Mouse (Mus musculus): ENCODE results near the gene Stpg3. TPM values are rescaled to one million over a fixed set of nuclear protein-coding genes. Genes with fewer than 3 reads are reported as not detected.
A peak's percentile ranks its signal among the peaks of the same experiment; 100 is the strongest.

The Stpg3 gene
- polyA plus RNA-seq, 1 experiment from 2014 or later: not detected

DNA sequence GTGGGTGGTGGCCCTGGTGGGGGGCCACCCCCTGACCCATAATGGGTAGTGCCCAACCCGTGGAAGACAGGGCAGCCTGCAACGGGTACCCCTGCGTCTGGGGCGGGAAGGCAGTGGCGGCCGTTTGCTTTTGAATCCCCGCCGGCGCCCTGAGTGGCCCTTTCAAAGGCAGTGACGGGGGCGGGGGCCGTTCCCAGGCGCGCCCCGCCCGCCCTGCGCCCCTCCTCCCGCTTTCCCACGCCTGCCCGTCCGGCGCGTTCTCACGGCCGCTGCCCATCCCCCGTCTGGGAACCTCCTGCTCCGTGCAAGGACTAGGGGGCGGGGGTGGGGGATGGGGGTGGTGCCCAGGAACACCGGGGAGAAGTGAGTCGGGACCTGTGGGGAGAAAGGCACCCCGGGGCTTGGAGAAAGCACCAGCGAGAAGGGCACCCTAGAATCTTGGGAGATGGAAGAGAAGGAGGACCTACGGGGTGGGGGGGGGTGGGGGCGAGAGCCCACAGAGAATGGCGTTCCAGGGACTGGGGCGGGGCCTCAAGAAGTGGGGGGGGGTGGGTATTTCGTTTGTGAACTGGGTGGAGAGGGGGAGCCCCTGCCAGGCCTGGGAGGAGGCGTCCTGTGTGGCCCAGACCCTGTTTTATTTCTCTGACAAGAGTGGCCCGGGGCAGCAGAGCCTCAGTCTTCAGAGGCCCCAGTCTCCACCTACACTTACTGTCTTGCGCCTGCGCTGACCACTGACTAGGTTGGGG, 46.3 kb downstream of the Stpg3 start:
- H3K4me2 ChIP-seq (replicated peaks): peak overlapping the region; percentile 74
- H3K4me1 ChIP-seq: peaks cover 57% of the 10 kb centered on the region
- H3K36me3 ChIP-seq: no peaks in the 10 kb centered on the region
- H3K27ac ChIP-seq (replicated peaks): peak overlapping the region; percentile 87
- H3K27me3 ChIP-seq: peaks cover 6% of the 10 kb centered on the region
- peak overlapping the region; percentile 59 for H3K9ac ChIP-seq (replicated peaks)
- peak overlapping the region; percentile 45 for H3K4me3 ChIP-seq
- ATAC-seq (ENCODE audit: low FRiP score, low read depth): peak; percentile 86
- H3K9me3 ChIP-seq: no peaks in the 10 kb centered on the region
- WGBS: under 1% methylated on average over 24 of the region's 41 CpGs

DNA sequence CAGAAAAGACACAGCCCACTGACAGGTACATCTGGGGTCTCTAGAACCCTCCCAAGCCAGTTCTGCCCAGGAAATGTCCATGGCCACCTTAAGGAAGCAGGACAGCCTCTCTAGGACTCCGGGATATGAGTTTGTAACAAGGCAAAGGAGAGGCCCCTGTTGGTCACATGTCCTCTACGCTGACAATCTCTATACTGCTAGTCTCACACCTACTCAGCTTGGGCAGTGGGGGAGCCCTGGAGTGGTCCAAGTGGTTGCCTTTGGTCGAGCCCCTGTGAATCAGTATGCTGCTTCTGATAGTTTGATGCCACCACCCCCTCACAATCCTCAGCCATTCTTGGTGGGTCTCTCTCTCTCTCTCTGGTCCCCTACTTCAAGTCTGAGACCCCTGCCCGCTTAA, 47.0 kb downstream of the Stpg3 start:
- Histone ChIP-seq H3K36me3 (no peaks in the 10 kb centered on the region), H3K27ac (replicated peaks) (peak overlapping the region; percentile 87), H3K4me1 (peaks cover 56% of the 10 kb centered on the region), H3K9me3 (no peaks in the 10 kb centered on the region), H3K4me3 (peak overlapping the region; percentile 45), H3K27me3 (peaks cover 8% of the 10 kb centered on the region), H3K4me2 (replicated peaks) (peak overlapping the region; percentile 74), H3K9ac (replicated peaks) (peak overlapping the region; percentile 59)
- no peak; the same call in 1 of the 2 replicates for ATAC-seq (ENCODE audit: low FRiP score, low read depth)
- WGBS: 13% methylated on average over 4 of the region's 4 CpGs

Other genes starting within 250 kb of the Stpg3 start
- gene Mrpl41, start 239.5 kb downstream of the Stpg3 start, polyA plus RNA-seq (2016; fragmentation: Nextera tagmentation; extraction: Ambion mirVana): 140 TPM in 2 replicates
- gene Pnpla7, start 238.6 kb downstream of the Stpg3 start, polyA plus RNA-seq (2016; fragmentation: Nextera tagmentation; extraction: Ambion mirVana): 3.6 and 5.5 TPM in 2 replicates
- 102 and 104 TPM in 2 replicates for gene Nsmf, start 160.3 kb downstream of the Stpg3 start, polyA plus RNA-seq (2016; fragmentation: Nextera tagmentation; extraction: Ambion mirVana)
- not detected in 2 replicates for gene Entpd8, start 134.3 kb downstream of the Stpg3 start, polyA plus RNA-seq (2016; fragmentation: Nextera tagmentation; extraction: Ambion mirVana)
- gene Noxa1, start 119.5 kb downstream of the Stpg3 start, polyA plus RNA-seq (2016; fragmentation: Nextera tagmentation; extraction: Ambion mirVana): not detected in 2 replicates
- 91.2 and 92.1 TPM in 2 replicates for gene Nrarp, start 33.9 kb downstream of the Stpg3 start, polyA plus RNA-seq (2016; fragmentation: Nextera tagmentation; extraction: Ambion mirVana)
- 1.4 and 1.6 TPM in 2 replicates for gene Tor4a, start 17.8 kb downstream of the Stpg3 start, polyA plus RNA-seq (2016; fragmentation: Nextera tagmentation; extraction: Ambion mirVana)
- gene Nelfb, start 3.1 kb downstream of the Stpg3 start, polyA plus RNA-seq (2016; fragmentation: Nextera tagmentation; extraction: Ambion mirVana): 118 and 123 TPM in 2 replicates
- 0.21 and 1.6 TPM in 2 replicates for gene Fam166a, start 4.1 kb upstream of the Stpg3 start, polyA plus RNA-seq (2016; fragmentation: Nextera tagmentation; extraction: Ambion mirVana)
- 460 and 476 TPM in 2 replicates for gene Tubb4b, start 10.1 kb upstream of the Stpg3 start, polyA plus RNA-seq (2016; fragmentation: Nextera tagmentation; extraction: Ambion mirVana)
- gene Slc34a3, start 19.7 kb upstream of the Stpg3 start, polyA plus RNA-seq (2016; fragmentation: Nextera tagmentation; extraction: Ambion mirVana): not detected in 2 replicates
- not detected in 2 replicates for gene Rnf224, start 22.1 kb upstream of the Stpg3 start, polyA plus RNA-seq (2016; fragmentation: Nextera tagmentation; extraction: Ambion mirVana)
- gene Rnf208, start 27.6 kb upstream of the Stpg3 start, polyA plus RNA-seq (2016; fragmentation: Nextera tagmentation; extraction: Ambion mirVana): 31.9 and 35.3 TPM in 2 replicates
- gene Cysrt1, start 27.8 kb upstream of the Stpg3 start, polyA plus RNA-seq (2016; fragmentation: Nextera tagmentation; extraction: Ambion mirVana): not detected in 2 replicates
- gene AL732309.1, start 32.2 kb upstream of the Stpg3 start, polyA plus RNA-seq (2016; fragmentation: Nextera tagmentation; extraction: Ambion mirVana): 5.1 and 5.2 TPM in 2 replicates
- gene Tmem203, start 40.8 kb upstream of the Stpg3 start, polyA plus RNA-seq (2016; fragmentation: Nextera tagmentation; extraction: Ambion mirVana): 20.6 and 23.6 TPM in 2 replicates
- 10.1 and 10.2 TPM in 2 replicates for gene Tprn, start 48.0 kb upstream of the Stpg3 start, polyA plus RNA-seq (2016; fragmentation: Nextera tagmentation; extraction: Ambion mirVana)
- 210 and 216 TPM in 2 replicates for gene Ssna1, start 57.8 kb upstream of the Stpg3 start, polyA plus RNA-seq (2016; fragmentation: Nextera tagmentation; extraction: Ambion mirVana)
- 143 and 144 TPM in 2 replicates for gene Anapc2, start 57.8 kb upstream of the Stpg3 start, polyA plus RNA-seq (2016; fragmentation: Nextera tagmentation; extraction: Ambion mirVana)
- not detected in 2 replicates for gene Tmem210, start 73.5 kb upstream of the Stpg3 start, polyA plus RNA-seq (2016; fragmentation: Nextera tagmentation; extraction: Ambion mirVana)
- gene Lrrc26, start 75.3 kb upstream of the Stpg3 start, polyA plus RNA-seq (2016; fragmentation: Nextera tagmentation; extraction: Ambion mirVana): not detected in 2 replicates
- gene Grin1, start 104.5 kb upstream of the Stpg3 start, polyA plus RNA-seq (2016; fragmentation: Nextera tagmentation; extraction: Ambion mirVana): 6.1 and 8.2 TPM in 2 replicates
- 72.2 and 72.9 TPM in 2 replicates for gene Man1b1, start 117.7 kb upstream of the Stpg3 start, polyA plus RNA-seq (2016; fragmentation: Nextera tagmentation; extraction: Ambion mirVana)
- 19.5 and 20.5 TPM in 2 replicates for gene Dpp7, start 141.7 kb upstream of the Stpg3 start, polyA plus RNA-seq (2016; fragmentation: Nextera tagmentation; extraction: Ambion mirVana)
- 2.9 and 7.4 TPM in 2 replicates for gene Uap1l1, start 151.0 kb upstream of the Stpg3 start, polyA plus RNA-seq (2016; fragmentation: Nextera tagmentation; extraction: Ambion mirVana)
- 52.1 and 52.3 TPM in 2 replicates for gene Sapcd2, start 157.7 kb upstream of the Stpg3 start, polyA plus RNA-seq (2016; fragmentation: Nextera tagmentation; extraction: Ambion mirVana)
- 0.20 TPM in 2 replicates for gene Entpd2, start 181.2 kb upstream of the Stpg3 start, polyA plus RNA-seq (2016; fragmentation: Nextera tagmentation; extraction: Ambion mirVana)
- gene Npdc1, start 184.7 kb upstream of the Stpg3 start, polyA plus RNA-seq (2016; fragmentation: Nextera tagmentation; extraction: Ambion mirVana): 216 and 221 TPM in 2 replicates
- 0.09 TPM in 1 of 2 replicates, not detected in the other for gene Fut7, start 208.6 kb upstream of the Stpg3 start, polyA plus RNA-seq (2016; fragmentation: Nextera tagmentation; extraction: Ambion mirVana)
- 9.4 and 10.3 TPM in 2 replicates for gene Abca2, start 214.1 kb upstream of the Stpg3 start, polyA plus RNA-seq (2016; fragmentation: Nextera tagmentation; extraction: Ambion mirVana)
- gene Clic3, start 242.2 kb upstream of the Stpg3 start, polyA plus RNA-seq (2016; fragmentation: Nextera tagmentation; extraction: Ambion mirVana): 2.5 and 2.9 TPM in 2 replicates
- gene Paxx, start 246.5 kb upstream of the Stpg3 start, polyA plus RNA-seq (2016; fragmentation: Nextera tagmentation; extraction: Ambion mirVana): 42.9 and 48.6 TPM in 2 replicates